ENCODE assay signal across 14 mouse cellular contexts in the genomic region with DNA sequence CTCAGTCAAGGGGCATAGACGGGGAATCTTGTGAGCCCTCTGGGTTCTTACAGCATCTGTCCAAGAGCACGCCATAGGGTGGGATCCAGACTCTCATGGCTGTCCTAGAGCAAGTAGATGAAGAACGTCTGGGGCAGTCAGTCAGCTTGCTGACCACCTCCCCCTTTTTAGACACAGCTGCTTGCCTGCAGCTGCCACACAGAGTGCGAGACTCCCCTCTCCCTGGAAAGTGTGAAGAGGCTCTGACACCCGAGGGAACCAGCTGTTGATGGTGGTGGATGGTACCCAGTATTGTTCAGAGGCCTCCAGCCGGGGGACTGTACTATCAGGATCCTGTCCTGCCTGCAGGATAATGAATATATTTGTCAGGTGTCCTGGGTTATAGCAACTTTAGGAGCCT.
A peak's percentile ranks its signal among the peaks of the same experiment; 100 is the strongest.
DNase-seq lines count a peak whose midpoint lies in the region; ATAC-seq and TF ChIP-seq lines count a peak whose summit lies in the region.
"Had no signal": no experiment of that assay in that cellular context is flagged by ENCODE, and none has a peak within 500 bp of the region (broad histone marks: within the 10 kb centered on the region; RNA-seq: fewer than 3 reads in every experiment).

No protein-coding gene starts in this region.

- 0 out of 2 replicates have a peak, but pooled peaks cover 4% of the 10 kb centered on the region for H3K36me3 ChIP-seq in heart, embryonic 12.5 days
- H3K36me3 ChIP-seq in midbrain, embryonic 10.5 days, result peaks cover 10% of the 10 kb centered on the region
- H3K36me3 ChIP-seq in midbrain, embryonic 11.5 days (ENCODE audit: control insufficient read depth, insufficient read depth, low read length), result no peaks in the 10 kb centered on the region
- 0 out of 2 replicates have a peak, but pooled peaks cover 3% of the 10 kb centered on the region for H3K36me3 ChIP-seq in limb, embryonic 14.5 days (ENCODE audit: control insufficient read depth, insufficient read depth, low read length)
- H3K36me3 ChIP-seq in neural tube, embryonic 15.5 days, result no peaks in the 10 kb centered on the region

- H3K27ac ChIP-seq in heart, embryonic 12.5 days (ENCODE audit: poor library complexity, severe bottlenecking), result no peak overlapping the region
- H3K27ac ChIP-seq in midbrain, embryonic 10.5 days (replicated peaks), result peak overlapping the region; percentile 69; the same call in 1 of the 2 replicates
- no peak overlapping the region for H3K27ac ChIP-seq in midbrain, embryonic 11.5 days (ENCODE audit: low read depth, low read length)
- peak overlapping the region; percentile 67 for H3K27ac ChIP-seq in limb, embryonic 14.5 days (replicated peaks; ENCODE audit: low read depth, low read length)
- 0 out of 2 replicates have a peak overlapping the region, but pooled peaks have one; percentile 28 for H3K27ac ChIP-seq in neural tube, embryonic 15.5 days (replicated peaks)
- H3K27ac ChIP-seq: layer of hippocampus, adult 2 months had no signal

- no peaks in the 10 kb centered on the region for H3K27me3 ChIP-seq in heart, embryonic 12.5 days (replicated peaks)
- no peaks in the 10 kb centered on the region for H3K27me3 ChIP-seq in midbrain, embryonic 10.5 days (ENCODE audit: low read depth, poor library complexity, severe bottlenecking)
- H3K27me3 ChIP-seq in midbrain, embryonic 11.5 days (ENCODE audit: control insufficient read depth, insufficient read depth, low read length), result no peaks in the 10 kb centered on the region
- H3K27me3 ChIP-seq in limb, embryonic 14.5 days (ENCODE audit: control insufficient read depth, insufficient read depth, low read length), result no peaks in the 10 kb centered on the region
- no peaks in the 10 kb centered on the region for H3K27me3 ChIP-seq in neural tube, embryonic 15.5 days (replicated peaks)

- intact Hi-C loops in gastrocnemius, postnatal 14 days (cut with DNase I; ENCODE audit: low total_unique reads), result no loop called here

- peak; percentile 84 for DNase-seq in heart, adult 11 months
- DNase-seq in midbrain, embryonic 10.5 days (ENCODE audit: low spot score), result no peak
- no peak for DNase-seq in midbrain, embryonic 11.5 days (ENCODE audit: low spot score, missing footprints)
- DNase-seq in limb, embryonic 14.5 days (ENCODE audit: low spot score), result peak; percentile 42
- no peak for DNase-seq in gastrocnemius, postnatal 14 days
- no peak for DNase-seq in lung, postnatal 25 days (ENCODE audit: low spot score)
- DNase-seq: adrenal gland, postnatal 36 days; cerebellum, adult 9-10 months; lung, postnatal 36 days; thymus, postnatal 25 days had no signal

- no peak for ATAC-seq in heart, embryonic 12.5 days (ENCODE audit: insufficient number of reproducible peaks, low FRiP score)
- ATAC-seq in midbrain, embryonic 11.5 days (ENCODE audit: low FRiP score), result no peak
- ATAC-seq in limb, embryonic 14.5 days (ENCODE audit: low FRiP score, low read depth), result peak; percentile 79
- no peak for ATAC-seq in neural tube, embryonic 15.5 days (ENCODE audit: low FRiP score)
- ATAC-seq: activated CD4-positive, CD25-positive, alpha-beta regulatory T cell, adult 4 months had no signal

- H3K9me3 ChIP-seq in heart, embryonic 12.5 days (replicated peaks), result no peaks in the 10 kb centered on the region
- no peaks in the 10 kb centered on the region for H3K9me3 ChIP-seq in midbrain, embryonic 10.5 days (replicated peaks)
- no peaks in the 10 kb centered on the region for H3K9me3 ChIP-seq in midbrain, embryonic 11.5 days (ENCODE audit: control insufficient read depth, low read length)
- no peaks in the 10 kb centered on the region for H3K9me3 ChIP-seq in limb, embryonic 14.5 days (ENCODE audit: control insufficient read depth, low read length)
- no peaks in the 10 kb centered on the region for H3K9me3 ChIP-seq in neural tube, embryonic 15.5 days (replicated peaks)

- no peak for TF ChIP-seq POLR2A in limb, embryonic 14.5 days (IDR thresholded peaks at IDR 0.05; ENCODE audit: borderline replicate concordance, extremely low read depth, insufficient read depth, insufficient read length)

- no peak overlapping the region for H3K4me3 ChIP-seq in heart, embryonic 12.5 days
- H3K4me3 ChIP-seq in midbrain, embryonic 10.5 days, result no peak overlapping the region
- H3K4me3 ChIP-seq in midbrain, embryonic 11.5 days (ENCODE audit: low read depth, low read length), result no peak overlapping the region
- no peak overlapping the region for H3K4me3 ChIP-seq in limb, embryonic 14.5 days (replicated peaks; ENCODE audit: low read length)
- H3K4me3 ChIP-seq in neural tube, embryonic 15.5 days (replicated peaks), result no peak overlapping the region
- H3K4me3 ChIP-seq: layer of hippocampus, adult 2 months had no signal

- peaks cover 48% of the 10 kb centered on the region for H3K4me1 ChIP-seq in heart, embryonic 12.5 days (replicated peaks)
- H3K4me1 ChIP-seq in midbrain, embryonic 10.5 days, result peaks cover 16% of the 10 kb centered on the region
- no peaks in the 10 kb centered on the region; the same call in 1 of the 2 replicates for H3K4me1 ChIP-seq in midbrain, embryonic 11.5 days (ENCODE audit: control insufficient read depth, insufficient read depth, low read length)
- peaks cover 19% of the 10 kb centered on the region for H3K4me1 ChIP-seq in limb, embryonic 14.5 days (ENCODE audit: control insufficient read depth, insufficient read depth, low read length)
- H3K4me1 ChIP-seq in neural tube, embryonic 15.5 days, result peaks cover 31% of the 10 kb centered on the region

- no peak overlapping the region for H3K9ac ChIP-seq in heart, embryonic 12.5 days
- H3K9ac ChIP-seq in midbrain, embryonic 11.5 days (ENCODE audit: low read length), result no peak overlapping the region
- H3K9ac ChIP-seq in limb, embryonic 14.5 days (ENCODE audit: low read depth, low read length, severe bottlenecking), result no peak overlapping the region
- no peak overlapping the region for H3K9ac ChIP-seq in neural tube, embryonic 15.5 days (replicated peaks)

- 48% methylated on average over 6 of the region's 6 CpGs for WGBS in heart, embryonic 12.5 days
- 74% methylated on average over 6 of the region's 6 CpGs for WGBS in midbrain, embryonic 10.5 days
- 69% methylated on average over 6 of the region's 6 CpGs for WGBS in midbrain, embryonic 11.5 days
- WGBS in limb, embryonic 14.5 days, result 33% methylated on average over 6 of the region's 6 CpGs
- 62% methylated on average over 6 of the region's 6 CpGs for WGBS in neural tube, embryonic 15.5 days

- H3K4me2 ChIP-seq in heart, embryonic 12.5 days, result no peak overlapping the region
- H3K4me2 ChIP-seq in midbrain, embryonic 11.5 days, result no peak overlapping the region
- H3K4me2 ChIP-seq in limb, embryonic 14.5 days (replicated peaks; ENCODE audit: low read depth, low read length, severe bottlenecking), result no peak overlapping the region
- H3K4me2 ChIP-seq in neural tube, embryonic 15.5 days, result no peak overlapping the region

Comparison
In these comparisons a context has a peak if more than half of its experiments do, and no peak if none do; other contexts are left out.
1. H3K27ac ChIP-seq: peak in midbrain, embryonic 10.5 days (single experiment), limb, embryonic 14.5 days (single experiment) and neural tube, embryonic 15.5 days (single experiment); none in heart, embryonic 12.5 days (single experiment) and midbrain, embryonic 11.5 days (single experiment).
2. DNase-seq: peak in heart, adult 11 months (single experiment) and limb, embryonic 14.5 days (single experiment); none in midbrain, embryonic 10.5 days (single experiment), midbrain, embryonic 11.5 days (single experiment), gastrocnemius, postnatal 14 days (single experiment) and lung, postnatal 25 days (single experiment).